Mouse (Mus musculus) olfactory bulb, adult 2 months (tissue): Measurements from ENCODE around the gene Mpst. TPM values are rescaled to one million over a fixed set of nuclear protein-coding genes. Genes with fewer than 3 reads are reported as not detected.
A peak's percentile ranks its signal among the peaks of the same experiment; 100 is the strongest.

Experiments used
- H3K27ac ChIP-seq: fragments of 200-500 bp; 2 replicates; pipeline ENCODE4 v1.5.1; 2012; ENCODE audit warnings: low read depth, low read length; ENCODE audit not compliant: insufficient read depth
- H3K4me1 ChIP-seq: fragments of 200-500 bp; 2 replicates; pipeline ENCODE4 v1.6.1; 2012; ENCODE audit warnings: low read length; ENCODE audit not compliant: control insufficient read depth, insufficient read depth
- H3K4me3 ChIP-seq: fragments of 200-500 bp; 2 replicates; pipeline ENCODE4 v1.5.1; 2012; ENCODE audit warnings: mild to moderate bottlenecking, low read depth, low read length, moderate library complexity; ENCODE audit not compliant: insufficient read depth
- CTCF ChIP-seq: fragments of 200-500 bp; IDR thresholded peaks from 2 replicates; pipeline ENCODE4 v1.5.1; 2012; ENCODE audit warnings: low read depth, mild to moderate bottlenecking, low read length, moderate library complexity; ENCODE audit not compliant: insufficient read depth
- POLR2A ChIP-seq: fragments of 200-500 bp; IDR thresholded peaks from 2 replicates; pipeline ENCODE4 v1.6.1; 2012; ENCODE audit warnings: mild to moderate bottlenecking, low read depth, low read length, moderate library complexity; ENCODE audit not compliant: insufficient read depth
- WGBS: fragments of 180-500 bp; shearing (Covaris S2); methylation state at CpG from one replicate; pipeline ENCODE4 v1.1.7; 2018; 5-methylcytosine and 5-hydroxymethylcytosine counted together
- polyA plus RNA-seq: library from polyadenylated mRNA; stranded (reverse); fragments of >200 nt; gene quantifications from 2 replicates; pipeline ENCODE4 v1.2.4, GENCODE M21; 2012; ENCODE audit warnings: low replicate concordance; ENCODE audit not compliant: missing spikeins, insufficient read depth, insufficient read length

The Mpst gene
- polyA plus RNA-seq = not detected in 2 replicates

DNA sequence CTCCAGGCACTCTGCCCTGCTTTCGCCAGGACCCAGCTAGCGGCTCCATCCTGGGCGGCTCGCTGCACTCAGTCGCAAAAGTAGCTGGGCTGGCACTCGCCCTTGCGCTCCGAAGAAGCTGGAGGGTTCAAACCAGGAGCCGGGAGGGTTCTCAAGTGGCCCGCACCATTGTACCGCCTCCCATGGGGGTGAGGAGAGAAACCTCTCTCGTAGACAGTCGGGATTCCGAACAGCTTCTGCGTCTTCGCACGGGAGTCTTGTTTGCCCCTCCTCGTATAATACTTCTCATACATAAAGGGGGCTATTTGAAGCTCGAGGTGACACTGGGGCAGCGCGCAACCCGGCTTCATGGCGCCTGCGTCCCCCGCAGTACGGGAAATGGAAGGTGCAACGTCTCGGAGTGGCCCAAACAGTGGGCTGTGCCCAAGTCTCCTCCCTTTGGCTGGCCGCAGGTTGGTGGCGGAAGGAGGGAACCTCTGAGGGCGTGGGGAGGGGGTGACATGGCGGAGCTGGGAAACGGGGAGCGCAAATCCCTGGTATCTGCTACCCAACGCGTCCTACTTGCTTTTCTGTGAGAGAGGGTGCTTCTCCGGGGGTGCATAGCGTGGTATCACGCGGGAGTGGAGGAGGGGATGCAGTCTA lies at the start of gene Mpst:
Mpst (plus strand) TSS at position 124 of the 642 bp plus-strand sequence.
- peaks cover 24% of the 10 kb centered on the region for H3K4me1 ChIP-seq
- H3K4me3 ChIP-seq = peak within 1 kb of the TSS; percentile 91
- H3K27ac ChIP-seq = peak within 1 kb of the TSS; percentile 96
- WGBS = under 1% methylated on average over 40 of the region's 40 CpGs
- TF ChIP-seq CTCF = no peak
- peak; percentile 36; the same call in 1 of the 2 replicates for TF ChIP-seq POLR2A

DNA sequence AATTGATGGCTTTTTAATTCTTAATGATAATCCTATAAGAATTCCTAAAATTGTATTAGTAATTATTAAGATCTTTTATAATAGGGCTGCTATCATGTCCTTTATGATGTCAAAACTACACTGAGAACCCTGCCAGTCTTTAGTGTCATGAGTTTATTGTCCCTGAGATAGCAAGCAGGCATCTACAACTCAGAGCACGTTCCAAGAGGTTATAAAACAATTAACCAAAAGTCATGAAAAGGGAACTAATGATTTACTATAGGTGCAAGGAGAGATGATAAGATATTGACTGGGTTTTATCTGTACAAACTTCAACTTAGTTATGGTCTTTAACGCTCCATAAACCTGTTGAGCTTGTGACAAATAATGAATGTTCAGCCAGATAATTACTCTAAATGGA lies 40.3 kb upstream of the Mpst start:
- no peak for TF ChIP-seq POLR2A
- no peak for TF ChIP-seq CTCF
- WGBS = 90% methylated on average over 2 of the region's 2 CpGs
- Histone ChIP-seq H3K4me3 (no peak overlapping the region), H3K4me1 (peaks cover 4% of the 10 kb centered on the region; the same call in 1 of the 2 replicates), H3K27ac (no peak overlapping the region)

DNA sequence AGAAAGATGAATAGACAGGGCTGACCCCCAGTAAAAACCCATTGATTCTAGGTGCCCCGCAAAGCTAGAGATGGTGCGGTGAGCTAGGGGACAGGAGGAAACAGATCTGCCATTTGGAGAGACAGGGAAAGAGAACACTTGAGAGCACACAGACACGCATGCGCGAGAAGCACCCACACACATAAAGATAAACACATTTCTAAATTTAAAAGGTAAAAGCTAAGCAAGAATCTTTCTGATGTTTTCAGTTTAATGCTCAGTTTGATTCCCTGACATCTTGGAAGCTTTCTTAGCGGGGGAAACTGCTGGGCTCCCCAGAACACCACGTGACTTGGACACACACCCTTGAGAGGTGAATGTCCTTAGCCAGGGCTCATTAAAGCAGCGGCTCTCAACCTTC lies 39.3 kb upstream of the Mpst start:
- TF ChIP-seq CTCF (no peak), POLR2A (no peak)
- H3K27ac ChIP-seq = no peak overlapping the region
- H3K4me3 ChIP-seq = no peak overlapping the region
- WGBS = 72% methylated on average over 8 of the region's 8 CpGs
- peaks cover 4% of the 10 kb centered on the region; the same call in 1 of the 2 replicates for H3K4me1 ChIP-seq

DNA sequence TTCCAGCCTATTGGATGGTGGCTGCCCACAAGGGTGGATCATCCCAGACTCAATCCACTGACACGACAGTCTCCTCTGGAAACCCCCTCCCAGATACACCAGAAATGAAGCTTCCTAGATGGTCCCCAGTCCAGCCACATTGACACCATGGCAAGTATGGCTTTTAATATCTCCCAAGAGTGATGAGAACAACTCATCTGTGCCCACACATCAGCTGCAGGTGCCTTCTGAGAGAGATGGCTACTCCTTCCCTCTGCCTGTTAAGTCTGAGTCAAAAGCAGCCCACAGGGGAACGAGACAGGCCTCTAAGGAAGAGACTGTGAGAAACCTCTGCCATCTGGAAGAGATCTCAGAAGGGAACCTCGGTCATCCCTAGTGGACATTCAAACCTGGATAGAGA lies 38.4 kb upstream of the Mpst start:
- Histone ChIP-seq H3K4me1 (peaks cover 4% of the 10 kb centered on the region; the same call in 1 of the 2 replicates), H3K4me3 (no peak overlapping the region), H3K27ac (no peak overlapping the region)
- TF ChIP-seq CTCF = no peak
- no peak for TF ChIP-seq POLR2A
- WGBS = 89% methylated on average over 3 of the region's 3 CpGs

DNA sequence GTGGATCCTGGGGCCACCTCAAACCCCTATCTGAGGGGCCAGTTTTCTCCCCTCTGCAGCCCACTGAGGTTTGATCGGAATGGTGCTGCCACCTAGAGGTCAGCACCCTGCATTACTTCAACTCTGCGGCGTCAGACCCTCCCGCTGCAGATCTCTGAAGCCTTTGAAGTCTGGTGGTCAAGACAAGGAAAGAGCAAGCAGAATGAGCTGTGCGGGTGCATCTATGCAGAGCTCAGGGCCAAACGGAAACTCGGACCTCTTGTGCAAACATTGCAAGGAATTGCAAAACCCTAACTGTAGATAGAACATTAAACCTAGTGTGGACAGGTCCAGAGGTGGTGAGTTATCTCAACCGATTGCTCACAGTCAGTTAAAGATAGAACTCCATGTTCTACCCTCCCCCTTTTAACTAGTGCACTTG lies 37.3 kb upstream of the Mpst start:
- Histone ChIP-seq H3K27ac (no peak overlapping the region), H3K4me1 (peaks cover 4% of the 10 kb centered on the region; the same call in 1 of the 2 replicates), H3K4me3 (no peak overlapping the region)
- TF ChIP-seq CTCF (peak; percentile 87), POLR2A (no peak)
- WGBS = 11% methylated on average over 8 of the region's 8 CpGs

DNA sequence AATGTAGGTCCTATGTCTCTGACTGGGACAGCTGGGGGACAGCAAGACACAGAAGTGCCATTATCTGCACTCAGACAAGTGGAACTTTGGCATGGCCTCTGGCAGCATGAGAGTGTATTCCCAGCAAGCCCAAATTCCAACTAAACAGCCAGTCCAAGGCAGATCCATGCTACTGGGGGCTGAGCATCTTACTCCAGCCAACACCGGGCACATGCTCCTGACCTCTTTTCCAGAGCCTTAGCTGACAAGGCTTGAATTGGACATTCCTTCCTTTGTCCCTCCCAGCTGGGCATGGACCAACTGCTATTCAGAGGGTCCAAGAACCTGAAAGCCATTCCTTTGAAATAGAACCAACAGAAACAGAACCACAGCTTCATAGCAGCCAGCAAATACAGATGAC lies 36.6 kb upstream of the Mpst start:
- peaks cover 4% of the 10 kb centered on the region; the same call in 1 of the 2 replicates for H3K4me1 ChIP-seq
- H3K4me3 ChIP-seq = no peak overlapping the region
- no peak overlapping the region for H3K27ac ChIP-seq
- WGBS = 50% methylated on average over 1 of the region's 1 CpGs
- TF ChIP-seq CTCF (no peak), POLR2A (no peak)

DNA sequence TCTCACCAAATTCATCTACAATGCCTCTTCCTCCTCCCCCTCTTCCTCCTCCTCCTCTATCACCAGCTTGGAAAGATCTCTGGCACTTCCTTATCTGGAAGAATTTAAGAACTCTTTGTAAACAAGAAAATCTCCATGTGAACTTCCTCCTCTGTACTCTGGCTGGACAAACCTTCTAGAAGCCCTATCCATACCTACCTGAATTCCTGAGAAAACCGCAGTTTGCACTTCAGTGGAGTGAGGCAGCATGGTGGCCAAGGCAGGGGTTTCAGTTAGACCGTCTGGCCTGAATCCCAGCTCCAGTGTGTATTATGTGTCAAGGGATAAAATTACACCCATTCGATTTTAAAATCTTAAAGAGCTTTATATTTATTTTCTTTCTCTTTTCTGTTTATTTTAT lies 33.4 kb upstream of the Mpst start:
- WGBS = 81% methylated on average over 3 of the region's 3 CpGs
- TF ChIP-seq CTCF (no peak), POLR2A (no peak)
- H3K4me3 ChIP-seq = no peak overlapping the region
- no peak overlapping the region for H3K27ac ChIP-seq
- H3K4me1 ChIP-seq = peaks cover 4% of the 10 kb centered on the region; the same call in 1 of the 2 replicates

DNA sequence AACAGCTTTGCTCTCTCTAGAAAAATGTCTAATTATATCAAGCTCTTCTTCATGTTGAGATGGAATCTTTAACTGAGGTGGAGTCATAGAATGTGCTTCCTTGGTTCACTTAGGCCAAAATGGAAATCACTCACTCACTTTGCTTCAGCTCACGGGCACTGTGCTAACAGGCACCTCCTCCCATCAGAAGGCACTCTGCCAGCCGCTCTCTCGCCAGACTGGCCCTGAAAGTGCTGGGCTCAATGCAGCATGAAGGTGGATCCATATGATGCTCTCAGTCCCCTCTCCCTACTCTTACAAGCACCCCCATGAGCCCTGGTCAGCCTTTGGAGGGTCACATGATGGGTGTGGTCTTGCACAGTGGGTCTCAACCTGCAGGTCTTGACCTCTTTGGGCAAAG lies 32.0 kb upstream of the Mpst start:
- H3K27ac ChIP-seq = no peak overlapping the region
- H3K4me3 ChIP-seq = no peak overlapping the region
- 58% methylated on average over 3 of the region's 3 CpGs for WGBS
- no peak for TF ChIP-seq CTCF
- TF ChIP-seq POLR2A = no peak
- no peaks in the 10 kb centered on the region for H3K4me1 ChIP-seq

DNA sequence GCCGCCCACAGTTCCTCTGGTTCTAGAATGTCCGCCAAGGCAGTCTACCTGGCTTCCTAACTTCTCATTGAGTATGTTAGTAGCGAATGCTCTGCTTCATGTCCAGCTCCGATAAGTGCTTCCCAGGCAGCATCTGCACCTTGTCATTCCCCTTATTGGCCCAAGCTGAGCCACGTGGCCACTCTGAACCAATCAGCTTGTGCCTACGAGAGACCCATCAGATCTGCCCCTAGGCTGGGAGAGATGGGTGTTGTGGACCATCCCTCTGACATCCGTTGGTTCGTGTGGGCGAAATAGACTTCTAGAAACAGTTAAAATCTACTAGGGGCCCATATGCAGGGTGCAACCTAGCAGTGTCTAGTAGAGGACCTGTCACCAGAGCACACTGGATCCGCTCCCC lies 28.4 kb upstream of the Mpst start:
- Histone ChIP-seq H3K27ac (no peak overlapping the region), H3K4me3 (no peak overlapping the region), H3K4me1 (no peaks in the 10 kb centered on the region)
- 92% methylated on average over 10 of the region's 10 CpGs for WGBS
- no peak for TF ChIP-seq POLR2A
- no peak for TF ChIP-seq CTCF

DNA sequence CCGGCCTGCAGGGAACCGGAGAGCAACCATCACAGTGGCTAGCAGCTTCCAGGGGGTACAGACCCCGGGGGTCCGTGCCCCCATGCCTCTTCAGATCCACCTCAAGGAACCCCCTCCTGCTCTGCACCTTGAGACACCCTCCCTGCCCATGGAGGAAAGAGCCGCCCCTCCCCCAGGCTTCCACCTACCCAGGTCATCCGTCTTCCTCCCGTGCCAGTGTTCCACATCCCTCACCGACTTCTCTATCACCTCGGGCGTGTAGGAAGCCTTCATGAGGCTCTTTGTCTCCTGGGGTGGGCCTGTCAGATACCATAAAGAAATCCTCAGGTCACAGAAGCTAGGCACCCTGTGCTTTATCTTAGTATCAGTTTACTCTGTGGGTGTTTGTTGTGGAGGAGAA lies 27.7 kb upstream of the Mpst start:
- no peak overlapping the region for H3K27ac ChIP-seq
- TF ChIP-seq CTCF (no peak), POLR2A (no peak)
- H3K4me1 ChIP-seq = no peaks in the 10 kb centered on the region
- no peak overlapping the region for H3K4me3 ChIP-seq
- WGBS = 85% methylated on average over 10 of the region's 10 CpGs
